Mouse (Mus musculus): ENCODE results near the gene Gm10663.
A peak's percentile ranks its signal among the peaks of the same experiment; 100 is the strongest.

The Gm10663 gene

DNA sequence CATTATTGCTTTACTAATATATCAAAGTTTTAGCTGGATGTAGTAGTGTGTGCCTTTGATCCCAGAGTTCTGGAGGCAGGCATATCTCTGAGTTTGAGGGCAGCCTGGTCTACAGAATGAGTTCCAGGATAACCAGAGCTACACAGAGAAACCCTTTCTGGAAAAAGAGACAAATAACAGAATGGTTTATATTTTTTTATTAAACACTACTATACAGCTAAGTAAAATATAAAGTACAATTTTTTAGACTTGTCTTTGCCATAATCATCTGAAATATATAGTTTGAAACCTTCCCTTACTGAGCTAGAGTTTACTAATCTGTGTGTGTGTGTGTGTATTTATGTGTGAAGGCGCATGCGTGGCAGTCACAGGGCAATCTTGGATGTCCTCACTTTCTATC lies at the start of gene Gm10663:
Gene Gm10663 (plus strand): TSS at position 301 of the 400 bp plus-strand sequence.
- no peak for DNase-seq (ENCODE audit: low read depth, low spot score)

DNA sequence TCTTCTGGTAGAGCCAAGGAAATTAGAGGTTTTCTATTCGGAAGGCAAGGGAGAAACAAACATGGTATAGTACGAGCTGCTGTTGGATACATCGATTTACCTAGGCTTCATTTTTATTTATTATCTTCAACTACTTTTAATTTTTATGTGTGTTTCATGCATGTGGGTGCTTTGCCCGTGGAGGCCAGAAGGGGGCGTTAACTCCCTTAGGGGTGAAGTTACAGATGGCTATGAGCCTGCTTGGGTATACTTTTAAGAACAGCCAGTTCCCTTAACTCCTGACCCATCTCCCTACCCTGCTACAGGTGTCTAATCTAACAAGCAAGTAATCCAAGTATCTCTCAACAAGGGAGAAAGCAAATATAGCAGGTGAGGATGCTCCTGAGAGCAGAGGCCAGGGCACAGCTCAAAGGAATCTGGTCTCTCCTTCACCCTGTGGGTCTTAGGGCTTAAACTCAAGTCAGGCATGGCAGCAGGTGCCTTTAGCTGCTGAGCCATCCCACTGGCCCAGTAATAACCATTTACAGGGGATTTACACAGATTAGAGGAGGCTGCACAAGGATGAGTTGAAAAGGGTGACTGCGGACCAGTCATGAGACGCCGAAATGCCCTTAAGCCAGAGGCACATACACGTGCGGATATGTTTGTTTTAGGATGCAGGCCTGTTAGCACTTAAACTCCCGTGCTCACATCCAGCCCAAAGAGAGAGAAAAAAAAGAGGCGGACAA lies 45.7 kb upstream of the Gm10663 start:
- peak; percentile 73 for DNase-seq (ENCODE audit: low read depth, low spot score)

DNA sequence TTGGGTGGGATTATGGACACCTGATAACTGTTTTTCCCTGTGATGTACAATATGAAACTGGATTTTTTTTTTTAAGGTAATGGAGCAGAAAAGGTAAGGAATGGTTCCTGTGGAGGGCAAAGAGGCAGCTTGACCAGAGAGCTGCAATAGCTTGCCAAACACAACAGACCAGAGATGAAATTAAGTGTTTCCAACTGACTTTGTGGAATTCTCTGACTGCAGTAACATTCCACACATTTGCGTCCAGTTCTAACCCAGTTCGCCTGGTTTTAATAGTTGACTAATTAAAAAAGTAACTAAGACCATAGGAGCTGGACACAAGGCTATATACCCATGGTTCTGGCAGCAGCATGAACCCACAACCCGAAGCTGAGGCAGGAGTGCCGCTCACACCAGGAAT lies 45.1 kb upstream of the Gm10663 start:
- DNase-seq (ENCODE audit: low read depth, low spot score): no peak

DNA sequence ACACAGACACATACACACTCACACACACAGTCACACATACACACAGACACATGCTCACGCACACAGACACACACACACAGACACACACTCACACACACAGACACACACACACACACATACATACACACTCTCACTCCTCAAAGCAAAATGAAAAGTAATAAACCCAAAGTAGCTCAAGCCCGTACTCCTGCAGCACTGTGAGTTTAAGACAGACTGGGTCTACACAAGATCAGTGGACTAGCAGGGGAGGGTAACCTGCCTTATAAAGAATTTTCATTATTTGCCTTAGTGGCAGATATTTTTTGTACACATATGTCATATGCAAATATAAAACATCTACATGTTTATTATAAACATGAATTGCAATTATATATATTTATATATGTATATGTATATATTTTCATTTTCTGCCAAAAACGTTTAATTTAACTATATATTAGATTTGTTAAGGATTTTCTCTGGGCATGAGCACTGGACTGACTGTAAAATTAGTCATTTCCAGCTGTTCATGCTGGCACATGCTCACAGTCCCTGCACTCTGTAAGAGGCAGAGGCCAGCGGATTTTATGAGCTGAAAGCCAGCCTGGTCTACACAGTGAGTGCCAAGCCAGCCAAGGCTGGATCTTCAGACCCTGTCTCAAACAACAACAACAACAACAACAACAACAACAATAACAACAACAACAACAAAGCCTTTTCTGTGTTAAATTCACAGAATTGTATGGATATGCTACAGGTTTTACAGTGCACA lies 43.9 kb upstream of the Gm10663 start:
- DNase-seq (ENCODE audit: low read depth, low spot score): no peak

DNA sequence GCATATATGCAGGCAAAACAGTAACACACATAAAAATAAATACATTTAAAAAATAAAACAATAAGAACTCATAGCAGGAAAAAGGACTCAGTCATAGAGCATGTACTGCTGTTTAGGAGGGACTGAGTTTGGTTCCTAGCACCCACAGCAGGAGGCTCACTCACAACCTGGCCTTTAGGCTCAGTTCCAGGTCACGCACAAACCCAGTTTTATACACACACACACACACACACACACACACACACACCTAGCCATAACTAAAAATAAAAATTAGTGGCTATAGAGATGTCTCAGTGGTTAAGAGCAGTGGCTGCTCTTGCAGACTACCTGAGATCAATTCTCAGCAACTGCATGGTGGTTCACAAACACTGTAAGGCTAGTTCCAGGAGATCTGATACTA lies 42.7 kb upstream of the Gm10663 start:
- no peak for DNase-seq (ENCODE audit: low read depth, low spot score)

DNA sequence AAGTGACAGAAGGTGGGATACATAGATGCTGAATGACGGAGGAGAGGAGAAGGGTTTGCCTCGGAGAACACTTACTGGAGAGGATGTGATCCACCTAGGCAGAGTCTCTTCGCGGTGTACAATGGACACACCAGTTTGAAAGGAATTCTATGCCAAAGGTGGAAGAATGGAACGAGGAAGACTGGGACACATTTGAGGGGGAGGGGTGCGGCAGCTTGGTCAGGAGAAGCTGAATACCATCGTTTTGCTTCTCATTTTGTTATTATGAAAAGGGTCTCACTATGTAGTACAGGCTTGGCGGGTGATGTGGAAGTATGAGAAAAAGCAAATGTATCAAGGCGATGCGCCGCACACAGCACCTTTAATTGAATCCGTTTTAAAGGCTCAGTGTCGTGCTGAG lies 41.8 kb upstream of the Gm10663 start:
- no peak for DNase-seq (ENCODE audit: low read depth, low spot score)

DNA sequence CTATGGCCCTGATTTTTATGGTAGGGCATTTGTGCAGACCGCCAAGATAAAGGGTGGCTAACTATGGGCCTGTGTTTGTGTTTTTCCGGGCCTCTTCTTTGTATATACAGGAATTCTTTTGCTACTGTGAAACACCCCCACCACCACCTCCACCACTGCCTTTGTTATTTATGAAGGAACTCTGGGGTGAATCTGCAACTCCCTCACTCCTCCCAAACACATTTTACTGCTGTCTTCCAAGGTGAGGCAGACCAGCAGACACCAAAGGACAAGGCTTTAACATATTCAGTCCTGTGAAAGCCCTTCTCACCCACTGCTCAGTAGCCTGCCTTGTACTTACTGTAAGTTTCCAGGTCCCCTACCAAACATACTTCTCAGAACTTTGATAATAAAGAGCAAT lies 40.7 kb upstream of the Gm10663 start:
- peak; percentile 88 for DNase-seq (ENCODE audit: low read depth, low spot score)

DNA sequence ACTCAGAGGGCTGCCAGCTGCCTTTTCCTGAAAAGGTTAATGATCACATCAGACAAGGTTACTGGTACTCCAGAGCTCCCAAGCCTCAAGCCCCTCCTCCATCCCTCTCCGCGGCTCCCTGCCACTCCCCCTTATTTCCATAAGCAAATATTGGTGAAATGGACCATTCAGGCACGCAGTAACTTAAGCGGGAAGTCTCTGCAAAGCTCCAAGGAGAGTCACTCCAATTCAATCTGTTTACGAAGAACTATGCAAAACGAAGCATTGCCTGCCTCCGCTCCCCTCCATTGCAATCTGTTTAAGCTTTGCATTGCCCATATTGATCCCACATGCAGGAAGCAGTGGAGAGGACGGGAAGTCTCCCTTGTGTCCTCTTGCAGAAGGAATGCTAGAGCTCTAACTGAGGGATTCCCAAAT lies 37.7 kb upstream of the Gm10663 start, which contains the start of gene Apela:
Gene Apela (minus strand): TSS at position 220 of the 417 bp plus-strand sequence.
- DNase-seq (ENCODE audit: low read depth, low spot score): peak; percentile 84

DNA sequence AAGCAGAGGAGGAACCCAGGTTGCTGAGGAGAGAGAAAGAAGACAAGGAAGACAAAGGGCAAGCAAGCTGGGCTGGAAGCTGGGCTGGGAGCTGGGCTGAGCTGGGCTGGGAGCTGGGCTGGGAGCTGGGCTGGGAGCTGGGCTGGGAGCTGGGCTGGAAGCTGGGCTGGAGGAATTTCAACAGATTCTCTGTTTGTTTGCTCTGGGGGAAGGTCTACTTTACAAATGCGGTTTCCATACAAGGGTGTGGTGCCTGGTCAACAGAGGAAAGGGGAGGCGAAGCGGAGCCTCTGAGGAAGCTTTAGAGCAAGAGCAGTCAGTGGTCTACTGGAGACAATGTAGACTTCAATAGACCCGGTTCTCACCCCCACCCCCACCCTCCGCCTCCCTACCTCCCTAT lies 28.3 kb upstream of the Gm10663 start:
- DNase-seq (ENCODE audit: low read depth, low spot score): peak; percentile 95

DNA sequence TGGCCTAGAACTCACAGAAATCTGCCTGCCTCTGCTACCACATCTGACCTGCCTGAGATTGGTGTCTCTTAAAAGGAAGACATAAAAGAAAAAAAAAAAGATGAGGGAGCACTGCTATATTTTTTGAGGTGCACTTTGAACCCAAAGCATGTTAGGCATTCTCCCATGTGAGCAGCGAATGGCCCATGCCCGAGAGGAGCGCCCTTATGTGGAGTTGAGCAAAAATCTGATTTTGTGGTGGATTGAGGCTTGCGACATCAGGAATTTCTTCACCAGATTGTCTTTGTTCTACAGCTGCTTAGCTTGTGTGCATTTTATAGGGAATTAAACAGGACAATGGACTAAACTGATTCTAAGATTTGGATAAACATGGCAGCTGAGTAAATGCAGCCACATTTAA lies 27.6 kb upstream of the Gm10663 start:
- no peak for DNase-seq (ENCODE audit: low read depth, low spot score)

DNA sequence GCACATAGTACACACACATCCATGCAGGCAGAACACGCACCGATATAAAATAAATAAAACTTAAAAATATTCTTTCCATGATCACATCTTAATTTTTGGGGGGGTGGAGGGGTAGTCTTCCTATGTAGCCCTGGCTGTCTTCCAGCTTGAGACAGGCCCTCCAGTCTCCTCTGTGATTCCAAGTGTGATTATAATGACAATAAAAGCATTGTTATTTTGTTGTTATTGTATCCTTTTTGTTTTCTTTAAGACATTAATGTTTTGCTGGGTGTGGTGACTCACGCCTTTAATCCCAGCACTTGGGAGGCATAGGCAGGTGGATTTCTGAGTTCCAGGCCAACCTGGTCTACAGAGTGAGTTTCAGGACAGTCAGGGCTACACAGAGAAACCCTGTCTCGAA lies 27.0 kb upstream of the Gm10663 start:
- peak; percentile 40 for DNase-seq (ENCODE audit: low read depth, low spot score)

DNA sequence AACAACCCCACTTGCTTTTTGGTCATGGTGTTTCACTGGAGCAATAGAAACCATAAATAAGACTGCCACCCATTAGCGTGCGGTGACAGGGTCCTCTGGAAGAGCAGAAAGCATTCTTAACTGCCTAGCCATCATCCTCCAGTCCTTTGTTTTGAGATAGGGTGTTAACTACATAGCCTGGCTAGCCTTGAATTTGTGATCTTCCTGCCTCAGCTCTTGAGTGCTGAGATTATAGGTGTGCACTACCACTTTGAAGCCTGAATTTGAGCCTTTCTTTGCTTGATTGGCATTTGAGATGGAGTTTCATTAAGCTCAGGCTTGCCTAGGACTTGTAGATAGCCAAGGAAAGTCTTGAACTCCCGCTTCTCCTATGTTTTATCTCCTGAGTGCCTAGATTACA lies 21.3 kb upstream of the Gm10663 start:
- peak; percentile 55 for DNase-seq (ENCODE audit: low read depth, low spot score)

DNA sequence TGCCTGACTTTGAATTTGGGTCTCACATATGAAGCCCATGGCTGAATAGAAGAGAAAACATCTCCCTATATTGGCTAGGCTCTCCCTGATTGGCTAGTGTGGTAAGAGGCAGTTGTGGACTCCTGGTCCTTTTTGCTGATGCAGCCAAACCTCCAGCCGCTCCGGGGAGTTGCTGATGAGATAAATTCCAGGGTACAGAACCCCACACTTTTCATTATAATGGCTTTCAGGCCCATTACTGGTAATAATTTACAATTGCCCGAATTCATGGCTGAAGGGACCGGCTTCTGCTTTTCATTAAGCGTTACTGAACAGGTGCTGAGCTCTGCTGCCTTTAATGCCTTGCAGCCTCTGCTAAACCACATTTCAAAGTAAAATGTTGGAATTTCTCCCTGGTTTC lies 20.9 kb upstream of the Gm10663 start:
- no peak for DNase-seq (ENCODE audit: low read depth, low spot score)

DNA sequence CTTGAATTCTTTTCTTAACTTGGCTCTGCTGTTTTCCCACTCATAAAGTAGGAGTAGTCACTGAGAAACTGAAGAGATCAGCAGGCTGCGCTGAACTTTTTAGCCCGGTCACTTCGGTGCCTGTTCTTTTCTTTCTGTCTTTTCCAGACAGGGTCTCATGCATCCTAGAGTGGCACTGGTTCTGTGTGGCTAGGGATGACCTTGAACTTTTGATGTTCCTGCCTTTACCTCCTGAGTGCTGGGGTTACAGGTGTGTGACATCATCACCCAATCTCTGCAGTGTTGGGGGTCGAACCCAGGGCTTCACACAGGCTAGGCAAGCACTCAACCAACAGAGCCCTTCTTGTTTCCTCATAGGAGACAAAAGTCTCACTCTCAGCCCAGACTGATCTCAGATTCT lies 18.1 kb upstream of the Gm10663 start:
- DNase-seq (ENCODE audit: low read depth, low spot score): no peak

DNA sequence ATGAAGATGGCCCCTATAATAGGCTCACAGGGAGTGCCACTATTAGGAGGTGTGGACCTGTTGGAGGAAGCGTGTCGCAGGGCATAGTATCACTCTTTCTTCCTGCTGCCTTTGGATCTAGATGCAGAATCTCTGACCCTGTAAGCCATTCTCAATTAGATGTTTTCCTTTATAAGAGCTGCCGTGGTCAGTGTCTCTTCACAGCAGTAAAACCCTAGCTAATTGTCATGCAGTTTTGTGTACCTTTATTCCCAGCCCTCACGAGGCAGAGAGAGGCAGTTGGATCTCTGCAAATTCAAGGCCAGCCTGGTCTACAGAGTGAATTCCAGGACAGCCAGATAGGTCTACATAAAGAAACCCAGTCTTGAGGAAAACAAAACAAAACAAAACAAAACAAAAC lies 12.6 kb upstream of the Gm10663 start:
- DNase-seq (ENCODE audit: low read depth, low spot score): peak; percentile 58

DNA sequence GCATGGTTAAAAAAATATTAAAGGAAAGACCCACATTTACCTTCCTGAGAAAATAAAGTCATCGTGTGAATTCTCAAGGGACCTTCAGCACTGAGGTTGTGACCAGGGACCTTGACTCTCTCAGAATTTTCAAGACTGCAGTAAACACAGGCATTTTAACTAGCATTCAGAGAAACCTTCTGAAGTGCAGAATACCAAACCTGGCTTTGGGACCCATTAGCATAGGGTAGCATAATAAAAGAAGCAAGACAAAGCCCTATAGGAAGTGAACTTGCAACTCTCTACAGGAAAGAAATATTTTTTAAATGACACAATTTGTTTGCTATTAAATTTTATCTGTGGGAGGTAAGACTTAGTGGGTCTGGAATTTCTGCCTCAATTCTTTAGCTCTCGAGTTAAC lies 10.8 kb upstream of the Gm10663 start:
- DNase-seq (ENCODE audit: low read depth, low spot score): peak; percentile 78

DNA sequence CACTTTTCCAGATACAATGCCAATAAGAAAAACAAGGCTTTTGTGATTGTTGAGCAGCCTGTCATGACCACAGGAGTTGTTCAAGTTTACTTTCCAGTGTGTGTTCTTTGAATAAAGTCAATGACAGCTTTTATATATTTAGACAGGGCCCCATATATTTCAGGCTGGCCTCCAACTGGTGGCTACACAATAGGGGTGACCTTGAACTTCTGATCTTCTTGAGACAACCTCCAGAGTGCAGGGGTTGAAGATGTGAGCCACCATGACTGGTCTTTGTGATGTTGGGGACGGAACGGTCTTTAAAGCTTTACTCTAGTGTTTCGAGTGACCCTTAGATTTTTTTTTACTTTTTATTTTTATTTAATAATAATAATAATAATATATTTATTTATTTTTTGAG lies 9.2 kb upstream of the Gm10663 start:
- no peak for DNase-seq (ENCODE audit: low read depth, low spot score)

DNA sequence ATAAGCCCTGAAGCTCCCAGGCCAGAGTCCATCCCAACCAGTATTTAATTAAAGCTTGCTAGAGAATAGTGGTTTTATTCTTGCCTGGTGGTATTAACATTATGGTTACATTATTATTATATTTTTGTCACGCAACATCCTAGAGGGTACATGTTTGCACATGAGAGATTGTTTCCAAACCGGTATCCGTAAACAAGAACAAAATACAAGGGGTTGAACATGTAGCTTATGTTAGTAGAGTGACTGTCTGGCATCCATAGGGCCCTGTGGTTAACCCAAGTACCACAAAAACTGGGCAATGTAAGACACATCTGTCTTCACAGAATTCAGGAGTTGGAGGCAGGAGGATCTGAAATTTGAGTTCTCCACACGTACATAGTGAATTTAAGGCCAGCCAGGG lies 7.8 kb upstream of the Gm10663 start:
- no peak for DNase-seq (ENCODE audit: low read depth, low spot score)

DNA sequence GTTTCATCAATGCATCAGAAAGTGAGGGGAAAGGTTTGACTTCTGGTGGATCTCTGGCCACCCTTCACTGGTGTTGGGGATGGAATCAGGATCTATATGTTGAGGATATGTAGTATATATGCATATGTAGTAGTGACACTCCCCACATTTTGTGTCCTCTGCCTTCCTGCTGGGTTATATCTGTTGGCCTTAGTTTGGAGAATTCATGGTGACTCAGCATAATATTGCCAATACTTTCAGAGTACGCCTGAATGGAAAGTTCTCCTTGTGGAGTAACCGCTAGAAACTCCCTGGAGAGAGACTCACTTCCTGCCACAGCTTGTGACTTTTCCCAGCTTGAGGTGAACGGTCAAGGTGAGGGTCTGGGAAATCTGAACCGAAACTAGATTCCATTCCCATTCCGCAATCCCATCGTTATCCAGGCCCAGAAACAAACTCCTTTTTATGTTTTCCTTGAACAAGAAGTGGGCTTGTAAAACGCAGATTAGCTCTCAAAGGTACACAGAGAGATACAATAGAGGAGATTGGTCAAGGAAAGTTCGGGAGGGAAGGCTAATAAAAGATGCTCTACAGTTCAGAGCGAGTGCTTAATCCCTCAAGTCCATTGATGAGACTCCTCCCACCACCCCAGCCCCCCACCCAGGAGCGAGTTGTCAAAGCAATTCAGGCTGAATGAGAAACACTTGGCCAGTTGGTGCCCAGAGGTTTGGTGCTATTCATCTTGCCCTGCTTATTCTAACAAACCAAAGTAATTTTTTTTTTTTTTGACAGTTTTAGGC lies 7.0 kb upstream of the Gm10663 start:
- DNase-seq (ENCODE audit: low read depth, low spot score): peak; percentile 78

DNA sequence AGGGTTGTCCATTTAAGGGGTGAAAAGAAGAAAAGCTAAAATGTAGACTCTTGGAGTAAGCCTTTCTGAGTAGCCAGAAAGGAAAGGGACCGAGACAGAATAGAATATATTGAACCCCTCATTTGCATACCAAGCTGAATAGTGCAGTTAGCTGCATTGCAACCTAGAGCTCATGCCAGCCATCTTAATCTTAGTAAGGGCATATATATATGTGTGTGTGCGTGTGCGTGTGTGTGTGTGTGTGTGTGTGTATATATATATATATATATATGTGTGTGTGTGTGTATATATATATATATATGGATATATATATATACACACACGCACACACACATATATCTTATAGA lies 6.4 kb upstream of the Gm10663 start:
- no peak for DNase-seq (ENCODE audit: low read depth, low spot score)

DNA sequence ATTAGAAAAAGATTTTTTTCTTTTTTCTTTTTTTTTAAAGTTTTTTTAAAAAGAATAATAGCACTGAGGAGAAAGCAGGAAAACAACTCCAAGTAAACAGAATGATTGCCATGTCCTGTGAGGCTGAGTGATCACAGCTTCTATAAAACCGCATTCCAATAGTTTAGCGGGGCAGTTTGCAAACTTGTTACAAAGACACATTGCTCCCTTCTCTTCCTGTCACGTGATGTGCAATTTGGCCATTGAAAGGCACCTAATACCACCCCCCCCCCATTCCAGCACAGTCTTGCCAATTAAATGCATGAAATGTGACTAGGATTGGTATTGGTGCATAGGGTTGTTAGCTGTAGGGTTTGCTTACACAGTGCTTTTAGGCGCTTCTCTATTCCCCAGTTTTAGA lies 3.8 kb upstream of the Gm10663 start:
- no peak for DNase-seq (ENCODE audit: low read depth, low spot score)

DNA sequence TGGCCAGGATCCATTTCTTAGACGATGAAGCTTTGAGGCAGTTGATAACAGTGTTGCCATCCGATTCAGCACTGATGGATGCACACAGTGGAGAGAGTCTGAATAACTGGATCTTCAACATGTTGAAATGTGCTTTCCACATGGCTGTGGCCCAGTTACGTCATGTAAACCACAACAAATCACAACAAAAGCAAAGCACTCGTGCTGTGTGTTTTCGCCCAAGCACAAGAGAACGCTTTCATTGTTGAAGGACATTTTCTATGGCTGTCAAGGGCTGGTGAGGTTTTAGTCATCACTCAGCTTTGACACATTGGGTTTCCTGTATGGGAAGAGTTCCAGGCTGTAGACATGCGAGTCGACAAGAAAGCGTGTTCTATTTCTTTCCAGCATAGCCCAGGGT lies 5.9 kb downstream of the Gm10663 start:
- DNase-seq (ENCODE audit: low read depth, low spot score): no peak

DNA sequence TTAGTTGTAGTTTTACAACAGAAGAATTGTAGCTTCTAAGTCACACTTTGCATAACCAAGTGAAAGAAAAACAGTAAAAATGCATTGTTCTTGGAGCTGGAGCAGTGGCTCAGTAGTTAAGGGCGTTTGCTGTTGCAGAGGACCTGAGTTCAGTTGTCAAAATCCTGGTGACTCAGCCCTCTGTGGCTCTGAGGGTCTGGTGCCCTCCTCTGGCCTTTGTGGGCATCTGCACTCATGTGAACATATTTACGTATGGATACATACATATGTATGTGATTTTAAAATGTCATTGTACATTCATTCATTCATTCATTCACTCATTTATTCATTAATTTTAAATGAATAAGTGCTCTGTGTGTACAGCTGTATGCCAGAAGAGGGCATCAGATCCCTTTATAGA lies 10.8 kb downstream of the Gm10663 start:
- peak; percentile 88 for DNase-seq (ENCODE audit: low read depth, low spot score)

Data from ZHBTc4 (cell line).